Comparison of ENCODE assay signal across 9 mouse cellular contexts in genomic region chr9:50800985-50801384, GRCm38 (mm10). TPM values are rescaled to one million over a fixed set of nuclear protein-coding genes. Genes with fewer than 3 reads are reported as not detected.
DNase-seq lines count a peak whose midpoint lies in the region; ATAC-seq and TF ChIP-seq lines count a peak whose summit lies in the region.
"Had no signal": no experiment of that assay in that cellular context is flagged by ENCODE, and none has a peak within 500 bp of the region (broad histone marks: within the 10 kb centered on the region; RNA-seq: fewer than 3 reads in every experiment).

No protein-coding gene starts in this region.

- 73% methylated on average over 2 of the region's 2 CpGs for WGBS in hindbrain, embryonic 14.5 days
- 55% methylated on average over 2 of the region's 2 CpGs for WGBS in hindbrain, embryonic 12.5 days
- 45% methylated on average over 2 of the region's 2 CpGs for WGBS in liver, embryonic 14.5 days (ENCODE audit: insufficient replicate concordance)

- peaks cover 91% of the 10 kb centered on the region for H3K36me3 ChIP-seq in hindbrain, embryonic 14.5 days (replicated peaks; ENCODE audit: control insufficient read depth, insufficient read depth)
- peaks cover 48% of the 10 kb centered on the region for H3K36me3 ChIP-seq in hindbrain, embryonic 12.5 days
- peaks cover 18% of the 10 kb centered on the region for H3K36me3 ChIP-seq in ES-E14 (ENCODE audit: control insufficient read depth, insufficient read depth, low read length, poor library complexity, severe bottlenecking)
- peaks cover 6% of the 10 kb centered on the region for H3K36me3 ChIP-seq in liver, embryonic 14.5 days (replicated peaks; ENCODE audit: control insufficient read depth, insufficient read depth, low read depth)

- no peak for ATAC-seq in hindbrain, embryonic 14.5 days (ENCODE audit: low FRiP score)
- no peak for ATAC-seq in hindbrain, embryonic 12.5 days (ENCODE audit: low FRiP score)
- ATAC-seq in liver, embryonic 14.5 days (ENCODE audit: insufficient read depth): no peak

- no peak overlapping the region for H3K9ac ChIP-seq in hindbrain, embryonic 14.5 days
- no peak overlapping the region for H3K9ac ChIP-seq in hindbrain, embryonic 12.5 days
- H3K9ac ChIP-seq in ES-E14 (ENCODE audit: insufficient read depth, low read depth, low read length, poor library complexity, severe bottlenecking): no peak overlapping the region
- H3K9ac ChIP-seq in liver, embryonic 14.5 days (replicated peaks): no peak overlapping the region

- TF ChIP-seq CTCF in liver, embryonic 14.5 days (IDR thresholded peaks at IDR 0.05; ENCODE audit: low read depth): peak; percentile 94

- H3K4me3 ChIP-seq in hindbrain, embryonic 14.5 days (replicated peaks; ENCODE audit: low read length): no peak overlapping the region
- no peak overlapping the region for H3K4me3 ChIP-seq in hindbrain, embryonic 12.5 days
- no peak overlapping the region for H3K4me3 ChIP-seq in ES-E14 (ENCODE audit: insufficient read depth in 1 of 2, low read depth in 1 of 2, low read length in 2 of 2, poor library complexity in 1 of 2, severe bottlenecking in 1 of 2)
- no peak overlapping the region for H3K4me3 ChIP-seq in liver, embryonic 14.5 days (ENCODE audit: insufficient read depth in 1 of 2, low read depth in 2 of 2, low read length in 2 of 2)
- H3K4me3 ChIP-seq: myocyte had no signal

- H3K4me1 ChIP-seq in hindbrain, embryonic 14.5 days (replicated peaks; ENCODE audit: control insufficient read depth, insufficient read depth, low read length): no peaks in the 10 kb centered on the region
- no peaks in the 10 kb centered on the region for H3K4me1 ChIP-seq in hindbrain, embryonic 12.5 days
- no peaks in the 10 kb centered on the region for H3K4me1 ChIP-seq in ES-E14 (ENCODE audit: control insufficient read depth in 2 of 2, insufficient read depth in 2 of 2, low read length in 2 of 2, poor library complexity in 1 of 2)
- H3K4me1 ChIP-seq in liver, embryonic 14.5 days (replicated peaks; ENCODE audit: control insufficient read depth in 2 of 2, insufficient read depth in 2 of 2, low read length in 1 of 2): peaks cover 33% of the 10 kb centered on the region in 2 experiments

- no peak overlapping the region for H3K27ac ChIP-seq in hindbrain, embryonic 14.5 days
- no peak overlapping the region for H3K27ac ChIP-seq in hindbrain, embryonic 12.5 days
- H3K27ac ChIP-seq in ES-E14 (ENCODE audit: insufficient read depth, low read depth, low read length, poor library complexity, severe bottlenecking): no peak overlapping the region
- H3K27ac ChIP-seq in liver, embryonic 14.5 days: peak overlapping the region; percentile 53; the same call in 1 of the 2 replicates

- no peaks in the 10 kb centered on the region for H3K9me3 ChIP-seq in hindbrain, embryonic 14.5 days (ENCODE audit: control insufficient read depth, low read length)
- H3K9me3 ChIP-seq in hindbrain, embryonic 12.5 days (replicated peaks): no peaks in the 10 kb centered on the region
- no peaks in the 10 kb centered on the region for H3K9me3 ChIP-seq in ES-E14 (ENCODE audit: control insufficient read depth, insufficient read depth, low read depth, low read length)
- H3K9me3 ChIP-seq in liver, embryonic 14.5 days (ENCODE audit: control insufficient read depth, low read length): no peaks in the 10 kb centered on the region

- H3K27me3 ChIP-seq in hindbrain, embryonic 14.5 days (ENCODE audit: control insufficient read depth, insufficient read depth, low read length): no peaks in the 10 kb centered on the region
- H3K27me3 ChIP-seq in hindbrain, embryonic 12.5 days: no peaks in the 10 kb centered on the region
- H3K27me3 ChIP-seq in liver, embryonic 14.5 days (ENCODE audit: control insufficient read depth, insufficient read depth, low read length): no peaks in the 10 kb centered on the region

- in situ Hi-C loops in ES-E14 (cut with MboI; ENCODE audit: low sequenced_read_pairs in 2 of 2, unreplicated experiment in 2 of 2): no loop called here

- peak; percentile 47 for TF ChIP-seq EP300 in liver, embryonic 14.5 days (IDR thresholded peaks at IDR 0.05; ENCODE audit: low read depth)

- DNase-seq in hindbrain, embryonic 14.5 days (ENCODE audit: low spot score): peak; percentile 31
- peak; percentile 51 for DNase-seq in ES-E14 (ENCODE audit: low read depth, low spot score)
- DNase-seq in c-Kit-positive CD71-positive TER-119-negative erythroid progenitor cells, embryonic 14.5 days (ENCODE audit: low read depth): peak; percentile 48
- DNase-seq in heart, postnatal 4 days: peak; percentile 56
- peak; percentile 71 to 77 (median 76) for DNase-seq in liver, embryonic 14.5 days (ENCODE audit: low read depth in 3 of 3, low spot score in 3 of 3)
- peak; percentile 54 to 63 for DNase-seq in spleen, postnatal 36 days (ENCODE audit: low spot score in 2 of 2)
- DNase-seq in right cerebral cortex, adult 18-20 months: no peak

- no peak overlapping the region for H3K4me2 ChIP-seq in hindbrain, embryonic 14.5 days (replicated peaks)
- H3K4me2 ChIP-seq in hindbrain, embryonic 12.5 days (replicated peaks): no peak overlapping the region
- H3K4me2 ChIP-seq in liver, embryonic 14.5 days (ENCODE audit: low read depth): no peak overlapping the region

TF ChIP-seq in ES-E14, 5 proteins besides CTCF, POLR2A, EP300 and RAD21:
- no peak for TF ChIP-seq ZC3H11A (IDR thresholded peaks at IDR 0.05; ENCODE audit: borderline replicate concordance, low read depth, low read length)
- no peak for TF ChIP-seq CHD2 (IDR thresholded peaks at IDR 0.05; ENCODE audit: low read depth, low read length)

RNA-seq across cellular contexts. Expression of gene 1110032A03Rik, which starts 25.7 kb away (rescaled TPM):
- polyA plus RNA-seq in hindbrain, embryonic 14.5 days (2014; fragmentation: Nextera tagmentation; extraction: Ambion mirVana): 55.0 and 62.7 TPM in 2 replicates
- 38.4 and 43.9 TPM in 2 replicates for polyA plus RNA-seq in hindbrain, embryonic 12.5 days (2016; fragmentation: Nextera tagmentation; extraction: Ambion mirVana)
- 6.8 and 7.0 TPM in 2 replicates for total RNA-seq in ES-E14 (2012; rRNA removed)
- 10 to 100 TPM; 10.3 to 11.2 TPM for total RNA-seq in heart, postnatal 4 days (2021)
- polyA plus RNA-seq in liver, embryonic 14.5 days (2012; rRNA removed): 11.4 and 11.5 TPM in 2 replicates
- 15.8 and 16.9 TPM in 2 replicates for polyA plus RNA-seq in liver, embryonic 14.5 days (2014; fragmentation: Nextera tagmentation; extraction: Ambion mirVana)

RNA-seq across cellular contexts. Expression of gene Alg9, which starts 26.2 kb away (rescaled TPM):
- 63.4 and 67.9 TPM in 2 replicates for polyA plus RNA-seq in hindbrain, embryonic 14.5 days (2014; fragmentation: Nextera tagmentation; extraction: Ambion mirVana)
- 44.9 and 50.6 TPM in 2 replicates for polyA plus RNA-seq in hindbrain, embryonic 12.5 days (2016; fragmentation: Nextera tagmentation; extraction: Ambion mirVana)
- total RNA-seq in ES-E14 (2012; rRNA removed): 30.8 and 49.1 TPM in 2 replicates
- 10 to 100 TPM; 14.2 to 14.8 TPM for total RNA-seq in heart, postnatal 4 days (2021)
- polyA plus RNA-seq in liver, embryonic 14.5 days (2012; rRNA removed): 10.1 and 10.8 TPM in 2 replicates
- polyA plus RNA-seq in liver, embryonic 14.5 days (2014; fragmentation: Nextera tagmentation; extraction: Ambion mirVana): 12.7 and 13.5 TPM in 2 replicates

RNA-seq across cellular contexts. Expression of gene Fdxacb1, which starts 32.9 kb away (rescaled TPM):
- polyA plus RNA-seq in hindbrain, embryonic 14.5 days (2014; fragmentation: Nextera tagmentation; extraction: Ambion mirVana): 10.1 and 10.7 TPM in 2 replicates
- polyA plus RNA-seq in hindbrain, embryonic 12.5 days (2016; fragmentation: Nextera tagmentation; extraction: Ambion mirVana): 11.6 and 12.5 TPM in 2 replicates
- 5.8 and 7.6 TPM in 2 replicates for total RNA-seq in ES-E14 (2012; rRNA removed)
- 1 to 10 TPM; 6.0 to 7.1 TPM for total RNA-seq in heart, postnatal 4 days (2021)
- 4.0 and 5.2 TPM in 2 replicates for polyA plus RNA-seq in liver, embryonic 14.5 days (2012; rRNA removed)
- polyA plus RNA-seq in liver, embryonic 14.5 days (2014; fragmentation: Nextera tagmentation; extraction: Ambion mirVana): 9.4 and 12.8 TPM in 2 replicates

RNA-seq across cellular contexts. Expression of gene Ppp2r1b, which starts 44.1 kb away (rescaled TPM):
- 49.0 and 55.3 TPM in 2 replicates for polyA plus RNA-seq in hindbrain, embryonic 14.5 days (2014; fragmentation: Nextera tagmentation; extraction: Ambion mirVana)
- polyA plus RNA-seq in hindbrain, embryonic 12.5 days (2016; fragmentation: Nextera tagmentation; extraction: Ambion mirVana): 87.6 and 90.5 TPM in 2 replicates
- total RNA-seq in ES-E14 (2012; rRNA removed): 29.5 and 41.6 TPM in 2 replicates
- 10 to 100 TPM; 24.0 to 29.8 TPM for total RNA-seq in heart, postnatal 4 days (2021)
- 20.9 and 27.7 TPM in 2 replicates for polyA plus RNA-seq in liver, embryonic 14.5 days (2012; rRNA removed)
- polyA plus RNA-seq in liver, embryonic 14.5 days (2014; fragmentation: Nextera tagmentation; extraction: Ambion mirVana): 69.1 and 75.0 TPM in 2 replicates

RNA-seq across cellular contexts. Expression of gene Hspb2, which starts 48.8 kb away (rescaled TPM):
- 0.83 and 1.8 TPM in 2 replicates for polyA plus RNA-seq in hindbrain, embryonic 14.5 days (2014; fragmentation: Nextera tagmentation; extraction: Ambion mirVana)
- 1.7 and 6.9 TPM in 2 replicates for polyA plus RNA-seq in hindbrain, embryonic 12.5 days (2016; fragmentation: Nextera tagmentation; extraction: Ambion mirVana)
- 9.6 and 10.9 TPM in 2 replicates for total RNA-seq in ES-E14 (2012; rRNA removed)
- 100 to 1,000 TPM; 130 to 150 TPM for total RNA-seq in heart, postnatal 4 days (2021)
- polyA plus RNA-seq in liver, embryonic 14.5 days (2012; rRNA removed): 0.20 and 0.35 TPM in 2 replicates
- not detected in 2 replicates for polyA plus RNA-seq in liver, embryonic 14.5 days (2014; fragmentation: Nextera tagmentation; extraction: Ambion mirVana)
